Mouse (Mus musculus) heart, embryonic 10.5 days (tissue): ENCODE data around the gene Kctd21. TPM values are rescaled to one million over a fixed set of nuclear protein-coding genes. Genes with fewer than 3 reads are reported as not detected.

Experiments used
- DNase-seq: peaks from one replicate; pipeline ENCODE4 v3.0.0-alpha.2; 2017; ENCODE audit warnings: low spot score
- H3K27ac ChIP-seq: fragments of 300-500 bp; sonication (generic); 2 replicates; pipeline ENCODE4 v1.5.1; 2016; ENCODE audit warnings: mild to moderate bottlenecking
- H3K27me3 ChIP-seq: fragments of 300-500 bp; sonication (generic); 2 replicates; pipeline ENCODE4 v1.6.1; 2016; ENCODE audit warnings: mild to moderate bottlenecking; ENCODE audit not compliant: poor library complexity, insufficient read depth, severe bottlenecking
- H3K36me3 ChIP-seq: fragments of 300-500 bp; sonication (generic); 2 replicates; pipeline ENCODE4 v1.6.1; 2016; ENCODE audit warnings: mild to moderate bottlenecking, moderate library complexity
- H3K4me1 ChIP-seq: fragments of 300-500 bp; sonication (generic); 2 replicates; pipeline ENCODE4 v1.6.1; 2016; ENCODE audit warnings: mild to moderate bottlenecking
- H3K4me3 ChIP-seq: fragments of 300-500 bp; sonication (generic); 2 replicates; pipeline ENCODE4 v1.5.1; 2016; ENCODE audit warnings: mild to moderate bottlenecking, moderate library complexity
- H3K9me3 ChIP-seq: fragments of 300-500 bp; sonication (generic); 2 replicates; pipeline ENCODE4 v1.6.1; 2016; ENCODE audit warnings: mild to moderate bottlenecking, moderate library complexity
- WGBS: fragments of 180-500 bp; shearing (Covaris S2); methylation state at CpG from one replicate; pipeline ENCODE4 v1.1.7; 2016; 5-methylcytosine and 5-hydroxymethylcytosine counted together
- polyA plus RNA-seq: library from polyadenylated mRNA; unstranded; fragments of >200 nt; fragmentation: Nextera tagmentation; extraction: Ambion mirVana; gene quantifications from 2 replicates; pipeline ENCODE4 v1.2.1, GENCODE M21; 2016

Gene Kctd21
- 4.1 and 4.6 TPM in 2 replicates for polyA plus RNA-seq

DNA sequence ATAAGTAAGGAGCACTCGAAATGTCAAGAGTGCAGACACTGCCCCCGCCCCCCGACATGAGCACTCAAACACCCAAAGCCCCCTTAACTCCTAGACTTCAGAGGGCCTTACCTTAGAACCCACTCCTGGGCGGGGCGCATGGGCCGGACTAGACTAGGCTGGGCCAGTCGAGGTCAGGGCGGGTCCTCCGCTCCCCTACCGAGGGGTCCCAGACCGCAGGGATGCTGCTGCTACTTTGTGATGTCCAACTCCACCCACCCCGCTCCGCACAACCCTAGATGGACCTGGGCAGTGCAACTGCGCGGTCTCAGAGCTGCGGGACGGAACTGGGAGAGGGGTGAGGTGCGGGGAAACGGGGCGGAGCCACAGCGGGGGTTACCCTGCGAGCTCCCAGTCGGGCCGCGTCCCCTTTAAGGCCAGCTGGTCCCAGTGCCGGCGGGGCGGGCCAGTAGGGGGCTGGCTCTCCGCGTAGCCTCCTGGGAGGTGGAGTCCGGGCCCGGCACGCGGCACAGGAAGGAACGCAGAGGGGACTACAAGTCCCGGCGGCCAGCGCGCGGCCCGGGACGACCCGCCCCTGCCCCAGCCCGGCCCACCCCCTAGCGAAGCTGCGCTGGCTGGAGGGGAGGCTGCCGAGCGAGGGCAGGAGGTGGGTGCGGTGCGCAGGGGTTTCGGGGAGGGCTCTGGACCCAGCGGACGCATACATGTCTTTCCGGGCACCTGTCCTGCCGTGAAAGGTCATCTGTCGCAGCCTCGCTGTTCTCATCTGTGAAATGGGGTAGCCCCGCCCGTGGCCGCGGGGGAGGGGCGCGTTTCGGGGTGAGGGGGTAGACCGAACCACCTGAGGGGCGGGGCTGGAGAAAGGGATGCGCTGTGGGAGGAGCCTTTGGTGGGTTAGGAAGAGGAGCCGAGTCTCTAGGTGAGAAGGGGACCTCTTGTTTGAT lies at the start of gene Kctd21, which contains the start of gene Usp35:
Kctd21 (plus strand) TSS at position 602 of the 941 bp plus-strand sequence.
Usp35 (minus strand) TSS at position 295 of the 941 bp plus-strand sequence.
- no peaks in the 10 kb centered on the region for H3K9me3 ChIP-seq
- peak within 1 kb of the TSS; percentile 89 for H3K4me3 ChIP-seq
- no peaks in the 10 kb centered on the region for H3K36me3 ChIP-seq
- peak within 1 kb of the TSS; percentile 92 for H3K27ac ChIP-seq
- H3K4me1 ChIP-seq, result peaks cover 28% of the 10 kb centered on the region
- under 1% methylated on average over 68 of the region's 68 CpGs for WGBS
- peaks cover 24% of the 10 kb centered on the region for H3K27me3 ChIP-seq
- peak; percentile 98 for DNase-seq

DNA sequence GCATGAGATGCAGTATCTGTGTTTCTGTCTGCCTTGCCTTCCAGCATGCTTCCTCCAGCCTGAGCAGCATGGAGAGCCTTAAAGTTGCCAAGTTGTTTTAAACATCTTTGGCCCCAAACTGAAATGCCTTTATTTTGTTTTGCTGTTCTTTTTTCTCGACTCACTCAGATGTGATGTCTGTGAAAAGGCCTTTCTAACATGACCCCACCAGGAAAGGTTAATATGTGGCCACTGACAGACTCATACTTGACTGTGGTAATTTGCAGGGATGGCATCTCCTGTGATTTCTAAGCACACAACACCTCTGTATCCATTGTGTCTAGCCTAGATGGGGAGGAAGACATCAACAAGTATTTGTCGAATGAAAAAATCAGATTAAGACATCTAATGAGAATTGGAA lies 35.1 kb upstream of the Kctd21 start:
- H3K27me3 ChIP-seq, result no peaks in the 10 kb centered on the region
- no peak for DNase-seq
- H3K4me3 ChIP-seq, result no peak overlapping the region
- no peak overlapping the region for H3K27ac ChIP-seq
- H3K4me1 ChIP-seq, result no peaks in the 10 kb centered on the region; the same call in 1 of the 2 replicates
- H3K36me3 ChIP-seq, result peaks cover 25% of the 10 kb centered on the region
- WGBS, result 47% methylated on average over 2 of the region's 2 CpGs
- no peaks in the 10 kb centered on the region for H3K9me3 ChIP-seq

GRCm38 (mm10) chr7:97297466-97297865 lies 34.7 kb upstream of the Kctd21 start:
- Histone ChIP-seq H3K27ac (no peak overlapping the region), H3K36me3 (peaks cover 29% of the 10 kb centered on the region), H3K27me3 (no peaks in the 10 kb centered on the region), H3K4me1 (no peaks in the 10 kb centered on the region; the same call in 1 of the 2 replicates), H3K4me3 (no peak overlapping the region), H3K9me3 (no peaks in the 10 kb centered on the region)
- DNase-seq, result peak; percentile 71
- 0% methylated on average over 2 of the region's 2 CpGs for WGBS

DNA sequence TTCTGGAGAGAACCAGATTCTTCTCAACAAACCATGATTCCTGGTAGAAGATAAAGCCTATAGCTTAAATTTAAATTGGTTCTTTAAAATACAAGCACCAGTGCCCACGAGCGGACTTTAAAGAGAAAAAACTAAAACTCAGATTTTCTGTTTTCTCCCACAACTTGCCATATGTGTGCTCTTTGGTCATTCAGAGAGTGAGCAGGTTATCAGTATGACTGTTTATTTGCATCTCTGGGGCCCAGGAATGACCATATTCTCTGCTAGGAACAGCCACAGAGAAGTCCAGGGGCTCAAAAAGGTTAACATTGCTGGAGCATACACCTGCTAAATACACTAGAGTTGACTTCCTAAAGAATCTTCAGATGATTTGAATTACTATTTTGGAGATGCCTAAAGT lies 33.8 kb upstream of the Kctd21 start:
- Histone ChIP-seq H3K36me3 (peaks cover 37% of the 10 kb centered on the region), H3K9me3 (no peaks in the 10 kb centered on the region), H3K4me3 (no peak overlapping the region), H3K4me1 (no peaks in the 10 kb centered on the region; the same call in 1 of the 2 replicates), H3K27me3 (no peaks in the 10 kb centered on the region), H3K27ac (no peak overlapping the region)
- WGBS, result 87% methylated on average over 2 of the region's 2 CpGs
- DNase-seq, result no peak

GRCm38 (mm10) chr7:97298943-97299342 lies 33.2 kb upstream of the Kctd21 start:
- Histone ChIP-seq H3K4me1 (no peaks in the 10 kb centered on the region; the same call in 1 of the 2 replicates), H3K27me3 (no peaks in the 10 kb centered on the region), H3K9me3 (no peaks in the 10 kb centered on the region), H3K4me3 (no peak overlapping the region), H3K36me3 (peaks cover 44% of the 10 kb centered on the region), H3K27ac (no peak overlapping the region)
- peak; percentile 55 for DNase-seq
- WGBS, result 84% methylated on average over 6 of the region's 6 CpGs

- Histone ChIP-seq H3K4me1 (no peaks in the 10 kb centered on the region; the same call in 1 of the 2 replicates), H3K36me3 (peaks cover 64% of the 10 kb centered on the region), H3K27me3 (no peaks in the 10 kb centered on the region), H3K27ac (no peak overlapping the region), H3K4me3 (no peak overlapping the region), H3K9me3 (no peaks in the 10 kb centered on the region)
- peak; percentile 51 for DNase-seq
- 66% methylated on average over 2 of the region's 2 CpGs for WGBS
Observed at GRCm38 (mm10) chr7:97300914-97301313, 31.2 kb upstream of the Kctd21 start.

GRCm38 (mm10) chr7:97301321-97301720 lies 30.8 kb upstream of the Kctd21 start:
- Histone ChIP-seq H3K27me3 (no peaks in the 10 kb centered on the region), H3K4me3 (no peak overlapping the region), H3K27ac (no peak overlapping the region), H3K36me3 (peaks cover 68% of the 10 kb centered on the region), H3K9me3 (no peaks in the 10 kb centered on the region), H3K4me1 (no peaks in the 10 kb centered on the region; the same call in 1 of the 2 replicates)
- DNase-seq, result peak; percentile 43
- 82% methylated on average over 8 of the region's 8 CpGs for WGBS

- Histone ChIP-seq H3K36me3 (peaks cover 77% of the 10 kb centered on the region), H3K4me1 (no peaks in the 10 kb centered on the region; the same call in 1 of the 2 replicates), H3K9me3 (no peaks in the 10 kb centered on the region), H3K27me3 (no peaks in the 10 kb centered on the region), H3K27ac (no peak overlapping the region), H3K4me3 (no peak overlapping the region)
- WGBS, result 81% methylated on average over 4 of the region's 4 CpGs
- DNase-seq, result peak; percentile 63
Observed at GRCm38 (mm10) chr7:97302261-97302660, 29.9 kb upstream of the Kctd21 start.

- Histone ChIP-seq H3K9me3 (no peaks in the 10 kb centered on the region), H3K27me3 (no peaks in the 10 kb centered on the region), H3K36me3 (peaks cover 81% of the 10 kb centered on the region), H3K27ac (no peak overlapping the region), H3K4me1 (no peaks in the 10 kb centered on the region; the same call in 1 of the 2 replicates), H3K4me3 (no peak overlapping the region)
- DNase-seq, result peak; percentile 30
- 82% methylated on average over 4 of the region's 4 CpGs for WGBS
Observed at GRCm38 (mm10) chr7:97302876-97303275, 29.3 kb upstream of the Kctd21 start.

DNA sequence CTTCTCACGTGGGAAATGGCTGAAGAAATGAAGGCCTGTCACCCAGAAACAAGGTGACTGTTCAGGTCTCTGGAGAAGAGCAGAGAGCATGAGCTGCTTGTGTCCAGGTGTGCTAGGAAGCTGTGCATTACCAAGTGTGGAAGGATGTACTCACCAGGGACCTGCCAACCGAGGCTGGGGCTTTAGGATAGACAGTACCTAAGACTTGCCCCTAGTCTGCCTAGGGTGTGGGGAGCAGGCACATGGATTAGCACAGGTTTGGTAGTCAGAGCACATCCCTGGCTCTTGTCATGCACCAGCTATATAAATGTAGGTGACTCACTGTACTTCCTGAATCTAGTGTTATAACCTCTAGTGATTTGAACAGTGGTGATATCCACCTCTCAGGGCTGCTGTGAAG lies 28.5 kb upstream of the Kctd21 start:
- Histone ChIP-seq H3K9me3 (no peaks in the 10 kb centered on the region), H3K4me3 (no peak overlapping the region), H3K27ac (no peak overlapping the region), H3K4me1 (no peaks in the 10 kb centered on the region; the same call in 1 of the 2 replicates), H3K27me3 (no peaks in the 10 kb centered on the region), H3K36me3 (peaks cover 88% of the 10 kb centered on the region)
- 72% methylated on average over 2 of the region's 2 CpGs for WGBS
- peak; percentile 56 for DNase-seq

DNA sequence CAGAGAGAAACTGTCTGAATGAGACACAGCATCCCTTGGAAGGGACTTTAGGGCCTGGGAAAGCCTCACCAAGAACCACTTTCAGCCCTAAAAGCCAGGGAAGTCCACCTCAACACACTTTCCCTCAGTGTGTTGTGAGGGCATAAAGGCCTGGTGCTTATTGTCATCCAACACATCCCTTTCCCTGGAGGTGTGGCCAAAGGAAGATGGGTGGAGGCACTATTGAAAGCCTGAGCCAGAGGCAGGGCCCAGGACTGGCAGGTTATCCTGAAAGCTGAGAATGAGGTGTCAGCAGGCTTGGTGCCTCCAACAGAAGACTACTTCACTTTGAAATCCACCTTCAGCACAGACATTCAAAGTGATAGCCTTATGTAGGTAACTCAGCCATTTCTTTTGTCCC lies 27.7 kb upstream of the Kctd21 start:
- H3K27me3 ChIP-seq, result no peaks in the 10 kb centered on the region
- no peak overlapping the region for H3K4me3 ChIP-seq
- peaks cover 89% of the 10 kb centered on the region for H3K36me3 ChIP-seq
- H3K4me1 ChIP-seq, result no peaks in the 10 kb centered on the region; the same call in 1 of the 2 replicates
- DNase-seq, result peak; percentile 66
- H3K9me3 ChIP-seq, result no peaks in the 10 kb centered on the region
- no peak overlapping the region for H3K27ac ChIP-seq

DNA sequence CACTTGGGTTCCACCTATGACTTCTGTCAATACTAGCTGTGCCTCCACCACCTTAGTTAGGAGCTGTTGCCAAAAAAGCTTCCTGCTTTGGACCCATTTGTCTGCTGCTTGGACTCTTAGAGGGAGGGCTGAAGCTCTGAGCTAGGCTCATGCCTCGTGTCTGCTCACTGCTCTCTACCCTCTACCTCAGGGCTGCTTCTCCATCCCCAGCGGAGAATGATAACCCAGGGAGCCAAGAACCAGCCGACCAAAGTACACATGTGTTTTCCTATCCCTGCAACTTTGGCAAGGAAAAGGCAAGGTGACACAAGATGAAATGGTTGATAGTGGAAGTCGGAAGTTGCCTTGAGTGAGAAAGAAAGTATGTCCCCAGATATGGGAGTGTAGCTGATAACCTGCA lies 26.9 kb upstream of the Kctd21 start:
- Histone ChIP-seq H3K9me3 (no peaks in the 10 kb centered on the region), H3K4me1 (no peaks in the 10 kb centered on the region; the same call in 1 of the 2 replicates), H3K36me3 (peaks cover 94% of the 10 kb centered on the region), H3K4me3 (no peak overlapping the region), H3K27me3 (no peaks in the 10 kb centered on the region), H3K27ac (no peak overlapping the region)
- peak; percentile 52 for DNase-seq
- WGBS, result 77% methylated on average over 4 of the region's 4 CpGs

DNA sequence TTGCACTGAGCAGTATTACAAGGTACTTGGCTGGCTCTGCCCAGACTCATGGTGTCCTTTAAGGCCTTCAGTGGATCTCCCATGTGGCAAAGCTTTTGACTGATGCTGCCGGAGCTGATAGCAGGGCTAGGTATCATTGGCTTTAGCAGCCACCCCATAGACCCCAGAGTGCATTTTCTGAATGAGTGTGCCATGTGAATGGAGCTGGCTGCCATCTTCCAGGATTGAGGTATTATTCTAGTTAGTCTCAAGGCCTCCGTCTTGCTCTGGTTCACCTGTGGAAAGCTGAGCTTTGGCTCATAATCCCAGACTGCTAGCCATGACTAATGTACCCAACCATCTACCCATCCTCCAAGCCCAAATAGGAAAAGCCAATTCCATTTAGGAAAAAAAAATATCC lies 25.3 kb upstream of the Kctd21 start:
- H3K36me3 ChIP-seq, result peaks cover 96% of the 10 kb centered on the region
- no peak overlapping the region for H3K27ac ChIP-seq
- H3K27me3 ChIP-seq, result no peaks in the 10 kb centered on the region
- H3K4me3 ChIP-seq, result no peak overlapping the region
- no peaks in the 10 kb centered on the region for H3K9me3 ChIP-seq
- peak; percentile 35 for DNase-seq
- H3K4me1 ChIP-seq, result no peaks in the 10 kb centered on the region
- WGBS, result 86% methylated on average over 2 of the region's 2 CpGs
